Mouse (Mus musculus) lung, adult 18-20 months (tissue): ENCODE data around the gene Zcchc17.

Experiments
- DNase-seq, 2 experiments: peaks; one replicate each; pipeline ENCODE4 v3.0.0; 2022; ENCODE audit warnings: mixed read lengths in 2 of 2

Zcchc17 gene

DNA sequence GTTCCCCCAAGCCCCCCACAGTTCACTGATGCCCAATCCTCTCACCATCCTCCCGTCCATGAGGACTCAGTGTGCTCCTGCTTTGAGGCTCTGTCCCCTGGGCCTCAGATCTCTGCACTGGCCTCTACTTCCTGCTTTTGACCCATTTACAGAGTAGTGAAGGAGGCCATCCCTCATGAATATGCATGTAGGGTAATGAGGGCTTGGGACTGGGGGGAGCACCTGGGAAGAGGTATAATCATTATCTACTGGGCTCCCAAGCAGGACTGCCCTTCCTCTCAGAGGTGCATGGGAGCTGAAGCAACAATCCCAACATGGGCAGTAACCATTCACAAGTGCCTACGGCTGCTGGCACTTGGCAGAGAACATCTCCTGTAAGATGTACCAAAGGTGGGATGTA lies 80.6 kb downstream of the Zcchc17 start, which contains the start of gene Serinc2:
Gene Serinc2, minus strand, starts transcription at position 101 of the 400 bp plus-strand sequence.
- no peak for DNase-seq

DNA sequence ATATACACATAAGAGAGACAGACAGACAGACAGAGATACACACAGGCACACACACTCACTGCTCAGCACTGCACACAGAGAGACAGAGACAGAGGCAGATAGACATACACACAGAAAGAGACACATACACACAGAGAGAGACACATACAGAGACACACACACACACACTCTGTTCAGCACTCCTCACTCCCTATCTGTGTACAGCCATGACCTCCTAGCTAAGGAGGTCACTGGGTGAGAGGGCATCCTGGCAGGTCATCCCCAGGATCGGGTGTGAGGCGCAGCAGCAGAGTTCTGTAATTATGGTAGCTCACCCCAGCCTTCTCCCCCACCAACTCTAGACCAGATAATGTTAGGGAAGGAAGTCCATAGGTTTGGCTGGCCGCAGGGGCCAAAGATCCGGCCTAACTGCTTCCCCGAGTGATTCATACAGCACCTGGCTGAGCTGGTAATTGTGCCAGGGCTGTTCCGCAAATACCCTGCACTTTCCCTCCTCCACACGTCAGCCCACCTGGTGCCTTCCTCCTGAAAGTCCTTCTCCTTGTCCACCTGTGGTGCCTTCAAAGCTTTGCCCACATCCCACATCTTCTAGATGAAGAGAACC lies 83.1 kb downstream of the Zcchc17 start:
- no peak for DNase-seq

DNA sequence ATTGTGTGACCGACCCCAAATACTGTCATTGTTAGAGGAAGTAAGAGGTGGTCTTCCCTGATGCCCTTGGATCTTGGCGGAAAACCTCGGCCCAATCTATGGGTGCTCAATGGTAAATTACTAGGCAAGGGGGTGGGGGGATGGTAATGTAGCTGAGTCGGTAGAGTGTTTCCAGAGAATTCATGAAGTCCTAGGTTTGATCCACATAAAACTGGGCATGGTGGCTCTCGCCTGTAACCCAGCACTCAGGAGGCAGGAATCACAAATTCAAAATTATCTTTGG lies 84.0 kb downstream of the Zcchc17 start:
- DNase-seq: no peak

DNA sequence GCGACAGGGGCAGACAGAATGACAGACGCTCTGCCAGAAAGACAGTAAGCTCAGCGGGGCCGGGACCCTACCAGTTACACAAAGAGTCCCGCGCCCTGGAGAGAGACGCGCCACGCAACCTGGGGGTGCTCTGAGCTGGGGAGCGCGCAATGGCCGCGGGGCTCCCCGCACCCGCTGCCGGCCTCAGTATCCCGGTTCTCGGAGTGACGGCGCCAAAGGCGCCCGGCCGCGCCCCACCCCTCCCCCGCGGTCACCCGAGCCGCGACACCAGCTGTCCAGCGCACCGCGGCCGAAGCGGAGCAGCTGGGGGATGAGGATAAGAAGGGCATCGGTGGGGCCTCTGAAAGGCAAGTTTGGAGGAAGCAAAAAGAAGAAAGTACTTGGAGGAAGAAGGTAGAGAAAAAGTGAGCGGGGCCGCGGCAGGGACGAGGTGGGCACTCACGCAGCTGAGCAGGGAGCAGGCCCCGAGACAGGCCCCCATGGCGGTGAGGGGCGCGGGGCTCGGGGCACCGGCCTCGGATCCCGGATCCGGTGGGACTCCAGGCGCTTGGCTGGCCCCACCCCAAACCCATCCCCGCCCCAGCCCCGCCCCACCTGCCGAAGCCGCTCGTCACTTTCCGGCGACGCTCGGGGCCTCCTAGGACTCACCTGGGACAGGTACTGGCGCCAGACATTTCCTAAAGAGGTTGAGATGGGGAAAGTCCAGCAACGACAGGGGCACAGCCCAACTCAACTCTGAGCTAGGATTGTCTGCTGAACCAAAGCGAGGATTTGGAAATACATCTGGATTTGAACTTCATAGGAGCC lies 84.5 kb downstream of the Zcchc17 start:
- peak; percentile 26 to 48 for DNase-seq

DNA sequence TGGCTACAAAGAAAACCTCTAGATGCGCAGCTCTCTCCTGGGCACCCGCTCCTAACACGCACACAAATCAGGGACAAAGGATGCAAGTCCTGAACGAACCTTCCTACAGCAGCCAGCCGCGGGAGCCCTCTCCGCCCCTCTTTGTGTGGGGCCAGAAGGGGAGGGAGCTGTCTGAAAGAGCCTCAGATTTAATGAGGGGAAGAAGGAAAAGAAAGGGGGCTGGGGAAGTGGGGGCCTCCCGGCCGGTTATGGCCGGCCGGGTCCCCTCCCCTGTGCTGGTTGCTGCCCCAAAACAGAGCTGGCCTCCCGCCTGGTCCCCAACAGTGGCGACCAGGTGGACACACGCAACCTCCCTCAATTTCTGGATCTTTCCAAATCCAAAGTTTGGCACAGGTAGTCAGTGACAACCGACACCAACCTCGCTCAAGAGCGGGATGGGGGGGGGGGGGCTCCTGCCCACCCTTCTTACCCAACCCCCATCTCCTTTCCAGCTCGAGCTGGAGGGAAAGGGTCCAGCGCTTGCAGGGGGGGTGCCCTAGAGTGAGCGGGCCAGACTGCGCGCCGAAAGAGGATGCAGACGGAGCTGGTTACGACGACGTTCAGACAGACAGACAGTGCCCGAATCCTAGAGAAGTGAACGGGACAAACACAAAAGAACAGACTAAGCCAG lies 85.3 kb downstream of the Zcchc17 start:
- no peak for DNase-seq

DNA sequence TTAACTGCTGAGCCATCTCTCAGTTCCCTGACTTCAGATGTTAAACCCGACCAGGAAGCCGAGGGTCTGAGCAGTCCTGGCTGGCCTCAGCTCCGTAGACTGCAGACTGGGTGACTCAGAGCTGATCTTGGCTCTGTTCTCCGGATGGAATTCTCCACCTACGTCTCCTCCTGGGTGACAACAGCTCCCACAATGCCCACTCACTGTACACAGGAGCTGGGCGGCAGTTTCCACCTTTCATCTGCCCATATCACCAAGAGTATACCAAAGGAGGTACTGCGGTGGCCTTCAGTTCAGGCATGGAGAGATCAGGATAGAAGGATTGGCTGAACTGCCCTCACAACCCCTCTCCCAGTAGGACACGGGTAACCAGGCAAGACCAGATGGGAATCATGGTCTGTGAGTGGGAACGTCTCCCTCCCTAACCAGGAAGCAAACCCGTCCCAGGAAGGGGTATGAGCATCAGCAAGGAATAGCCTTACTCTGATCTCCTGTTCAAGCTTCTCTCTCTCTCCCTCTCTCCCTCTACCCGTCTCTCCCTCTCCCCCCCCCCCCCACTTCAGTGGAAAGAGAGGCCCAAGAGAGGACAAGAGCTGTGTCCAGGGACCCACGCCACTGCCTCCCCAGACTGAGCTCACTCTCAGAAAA lies 85.9 kb downstream of the Zcchc17 start:
- no peak for DNase-seq

DNA sequence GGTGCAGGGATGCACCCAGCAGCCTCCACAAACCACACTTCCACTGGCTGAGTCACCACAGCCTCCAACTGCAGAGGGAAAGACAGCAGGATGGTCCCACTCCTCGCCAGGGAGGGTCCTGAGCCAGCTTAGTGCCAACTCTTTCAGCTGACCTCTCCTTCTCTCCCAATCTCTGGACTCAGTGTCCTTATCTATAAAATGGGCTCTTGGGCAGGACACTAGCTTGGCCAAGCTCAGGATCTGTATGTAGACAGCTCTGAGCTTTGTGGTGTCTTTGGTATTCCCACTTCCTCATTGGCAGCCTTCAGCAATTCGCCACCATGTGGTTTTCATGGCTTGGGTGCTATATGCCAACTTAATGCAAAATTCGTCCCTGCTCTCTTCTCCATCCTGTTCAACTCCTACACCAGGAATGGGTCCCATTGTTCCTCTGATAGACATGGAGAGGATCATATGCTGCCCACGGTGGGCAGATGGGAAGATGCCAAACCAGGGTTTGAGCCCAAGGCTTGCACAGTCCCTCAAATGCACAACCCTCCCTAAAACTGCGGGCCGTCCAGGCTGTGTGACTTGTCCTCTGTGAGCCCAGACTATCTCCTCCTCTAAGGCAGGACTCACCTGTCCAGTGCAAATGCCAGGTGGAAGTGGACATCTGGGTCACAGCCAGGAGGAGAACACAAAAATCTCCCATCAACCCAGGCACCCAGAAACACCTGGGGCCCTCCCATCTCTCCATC lies 89.0 kb downstream of the Zcchc17 start:
- no peak for DNase-seq

DNA sequence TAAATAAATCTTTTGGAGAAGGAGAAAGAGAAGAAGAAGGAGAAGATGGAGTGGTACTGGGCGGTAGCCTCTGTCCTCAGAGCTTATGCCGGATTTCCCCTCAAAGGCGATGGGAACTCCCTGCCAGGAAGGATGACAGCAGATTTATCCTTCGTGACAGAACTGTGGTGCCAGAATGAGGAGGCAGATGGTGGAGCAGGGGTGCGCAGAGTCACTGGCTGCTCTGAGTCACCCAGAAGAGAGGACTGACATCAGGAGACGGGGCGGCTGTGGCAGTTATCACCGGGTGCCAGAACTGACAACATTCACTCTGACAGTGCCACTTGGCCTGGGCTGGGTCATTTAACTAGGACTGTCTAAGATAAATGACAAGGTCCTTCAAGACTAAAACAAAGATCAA lies 89.7 kb downstream of the Zcchc17 start:
- no peak for DNase-seq

DNA sequence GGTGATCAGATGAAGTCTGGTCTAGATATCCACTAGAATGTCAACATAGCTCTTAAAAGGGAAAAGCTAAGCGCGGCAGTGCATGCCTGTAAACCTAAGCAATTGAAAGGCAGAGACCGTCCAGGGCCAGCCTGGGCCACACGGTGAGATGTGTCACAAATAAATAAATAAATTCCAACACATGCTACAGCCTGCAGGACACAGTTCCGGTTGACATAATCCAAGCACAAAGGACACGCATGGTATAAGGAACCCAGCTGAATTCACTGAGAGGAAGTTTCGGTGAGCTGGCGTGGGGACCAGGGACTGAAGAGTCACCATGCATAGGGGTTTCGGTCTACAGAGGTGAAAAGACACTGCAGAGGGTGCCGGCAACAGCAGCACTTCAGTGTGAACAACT lies 91.0 kb downstream of the Zcchc17 start:
- no peak for DNase-seq

DNA sequence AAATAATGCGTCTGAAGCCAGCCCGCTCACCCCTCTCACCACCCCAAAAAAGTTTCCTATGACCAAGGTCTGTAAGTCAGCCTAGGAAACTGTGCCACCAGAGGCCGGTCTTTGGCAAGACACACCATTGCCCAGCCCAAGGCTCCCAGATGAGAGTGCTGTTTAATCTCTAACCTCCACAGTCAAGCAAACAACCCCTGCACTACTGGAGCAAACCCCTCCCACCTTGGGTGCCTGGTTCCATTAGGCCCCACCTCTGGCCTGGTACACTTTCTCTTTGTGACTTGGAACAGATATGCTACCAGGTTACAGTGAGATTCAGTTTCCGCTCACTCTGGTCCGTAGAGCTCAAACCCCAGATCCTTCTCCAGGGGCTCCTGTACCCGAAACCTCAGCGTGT lies 92.7 kb downstream of the Zcchc17 start:
- peak; percentile 21 to 62 for DNase-seq

DNA sequence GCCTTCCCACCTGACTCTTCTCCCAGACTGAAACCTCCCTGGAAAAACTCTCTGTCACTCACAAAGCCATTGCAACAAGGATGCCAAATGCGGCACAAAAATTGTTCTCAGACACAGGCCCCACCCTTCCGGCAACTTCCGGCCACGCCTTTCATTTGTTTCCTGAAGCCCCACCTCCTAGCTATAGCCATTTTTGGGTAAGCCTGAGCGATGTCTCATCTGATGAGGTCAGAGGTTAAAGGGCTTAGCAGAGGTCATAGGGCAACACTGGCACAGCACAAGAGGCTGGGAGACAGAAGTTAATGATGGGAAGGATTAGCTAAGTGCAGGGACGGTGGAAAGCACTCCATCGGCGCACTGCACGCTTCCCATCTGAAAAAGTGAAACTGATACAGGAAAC lies 93.1 kb downstream of the Zcchc17 start:
- peak; percentile 11 to 29 for DNase-seq
